Mouse (Mus musculus): ENCODE results near the gene Kif1b. TPM values are rescaled to one million over a fixed set of nuclear protein-coding genes. Genes with fewer than 3 reads are reported as not detected.
"Not testable (repeated sequence)": the region's sequence is repeated elsewhere in the genome, so short reads cannot be mapped to it uniquely, and the experiment has no call there.

Gene Kif1b
- total RNA-seq, 2 experiments from 2014 or later = 392 to 448 TPM

GRCm38 (mm10) chr4:149226311-149226710 is 81.2 kb downstream of the Kif1b start:
- DNase-seq (ENCODE audit: low spot score in 2 of 2) = no peak

GRCm38 (mm10) chr4:149223453-149223852 is 84.0 kb downstream of the Kif1b start:
- no peak for DNase-seq (ENCODE audit: low spot score in 2 of 2)

GRCm38 (mm10) chr4:149220481-149220880 is 87.0 kb downstream of the Kif1b start:
- DNase-seq (ENCODE audit: low spot score in 2 of 2) = peak in 1 of 2 experiments; percentile 21

- peak; percentile 34 to 67 for DNase-seq (ENCODE audit: low spot score in 2 of 2)
Observed at GRCm38 (mm10) chr4:149220042-149220473, 87.4 kb downstream of the Kif1b start.

- DNase-seq (ENCODE audit: low spot score in 2 of 2) = no peak
Observed at GRCm38 (mm10) chr4:149219401-149220041, 88.0 kb downstream of the Kif1b start.

- no peak for DNase-seq (ENCODE audit: low spot score in 2 of 2)
Observed at GRCm38 (mm10) chr4:149218476-149218875, 89.0 kb downstream of the Kif1b start.

GRCm38 (mm10) chr4:149215982-149216381 is 91.5 kb downstream of the Kif1b start:
- DNase-seq (ENCODE audit: low spot score in 2 of 2) = no peak

- no peak for DNase-seq (ENCODE audit: low spot score in 2 of 2)
Observed at GRCm38 (mm10) chr4:149215397-149215796, 92.1 kb downstream of the Kif1b start.

GRCm38 (mm10) chr4:149214468-149214867 is 93.0 kb downstream of the Kif1b start:
- not testable (repeated sequence) for DNase-seq (ENCODE audit: low spot score in 2 of 2)

GRCm38 (mm10) chr4:149213466-149213865 is 94.0 kb downstream of the Kif1b start:
- DNase-seq (ENCODE audit: low spot score in 2 of 2) = no peak

- not testable (repeated sequence) for DNase-seq (ENCODE audit: low spot score in 2 of 2)
Observed at GRCm38 (mm10) chr4:149211441-149211840, 96.1 kb downstream of the Kif1b start.

- DNase-seq (ENCODE audit: low spot score in 2 of 2) = no peak
Observed at GRCm38 (mm10) chr4:149202467-149202866, 105.0 kb downstream of the Kif1b start.

- no peak for DNase-seq (ENCODE audit: low spot score in 2 of 2)
Observed at GRCm38 (mm10) chr4:149201110-149201509, 106.4 kb downstream of the Kif1b start.

- DNase-seq (ENCODE audit: low spot score in 2 of 2) = no peak
Observed at GRCm38 (mm10) chr4:149197180-149197579, 110.3 kb downstream of the Kif1b start.

GRCm38 (mm10) chr4:149191103-149191502 is 116.4 kb downstream of the Kif1b start:
- no peak for DNase-seq (ENCODE audit: low spot score in 2 of 2)

GRCm38 (mm10) chr4:149188563-149188962 is 118.9 kb downstream of the Kif1b start:
- no peak for DNase-seq (ENCODE audit: low spot score in 2 of 2)

GRCm38 (mm10) chr4:149182755-149183154 is 124.7 kb downstream of the Kif1b start:
- no peak for DNase-seq (ENCODE audit: low spot score in 2 of 2)

- DNase-seq (ENCODE audit: low spot score in 2 of 2) = no peak
Observed at GRCm38 (mm10) chr4:149182192-149182591, 125.3 kb downstream of the Kif1b start.

GRCm38 (mm10) chr4:149179573-149179972 is 127.9 kb downstream of the Kif1b start:
- DNase-seq (ENCODE audit: low spot score in 2 of 2) = no peak

- DNase-seq (ENCODE audit: low spot score in 2 of 2) = no peak
Observed at GRCm38 (mm10) chr4:149179160-149179559, 128.3 kb downstream of the Kif1b start.

GRCm38 (mm10) chr4:149178328-149178727 is 129.2 kb downstream of the Kif1b start:
- DNase-seq (ENCODE audit: low spot score in 2 of 2) = no peak

- DNase-seq (ENCODE audit: low spot score in 2 of 2) = no peak
Observed at GRCm38 (mm10) chr4:149177046-149177445, 130.4 kb downstream of the Kif1b start.

- no peak for DNase-seq (ENCODE audit: low spot score in 2 of 2)
Observed at GRCm38 (mm10) chr4:149176645-149177044, 130.8 kb downstream of the Kif1b start.

Measured in layer of hippocampus, postnatal 14 days (tissue).